Mouse (Mus musculus) mesoderm, embryonic 11.5 days (tissue): ENCODE measurements at regions not wholly inside any gene's neighbourhood (a gene's known extent, or its start where the extent isn't known, plus 50 kb on each side); places are given as distances from the start of the nearest gene placed in this dataset.
"Not testable (repeated sequence)": the region's sequence is repeated elsewhere in the genome, so short reads cannot be mapped to it uniquely, and the experiment has no call there.

ENCODE experiments used
- DNase-seq: peaks from one replicate; pipeline ENCODE4 v3.0.0-alpha.2; 2012; ENCODE audit warnings: low read depth, low spot score

DNA sequence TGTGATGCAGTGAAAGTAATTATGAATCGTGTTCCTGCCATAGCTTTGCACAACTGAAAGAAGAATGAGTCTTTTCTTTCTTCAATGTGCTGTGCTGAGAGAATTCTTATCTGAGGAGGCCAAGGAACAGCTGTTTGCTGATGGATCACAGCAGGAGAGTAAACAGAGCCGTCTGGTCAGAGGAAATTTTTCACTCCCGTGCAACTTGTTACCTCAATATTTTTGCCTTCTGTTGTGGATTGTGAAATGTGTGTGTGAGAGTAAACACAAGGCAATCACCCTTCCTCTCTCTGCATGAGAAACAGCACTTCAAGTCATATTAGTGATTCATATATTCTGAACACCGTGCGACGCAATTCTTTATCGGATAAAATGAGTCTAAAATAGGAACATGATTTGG, 171.9 kb downstream of the Epm2a start:
- DNase-seq, result no peak

DNA sequence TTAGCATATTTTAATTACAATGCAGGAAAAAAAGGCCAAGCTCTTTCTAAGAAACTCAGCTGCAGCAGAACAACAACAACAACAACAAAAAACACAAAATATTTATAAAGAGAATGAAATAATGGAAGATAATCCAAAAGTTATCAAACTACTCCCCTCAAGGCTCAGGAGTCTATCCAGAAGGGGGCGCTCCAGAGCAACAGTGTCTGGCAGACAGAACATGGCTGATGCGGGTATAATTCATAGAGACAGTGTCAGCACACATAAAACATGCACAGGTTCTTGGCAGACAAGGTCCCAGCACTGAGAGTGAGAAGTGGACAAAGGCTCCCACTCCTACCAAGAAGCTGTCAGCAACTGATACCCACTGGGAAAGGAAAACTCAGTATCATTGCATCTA, 173.9 kb downstream of the Epm2a start:
- DNase-seq, result peak; percentile 4

DNA sequence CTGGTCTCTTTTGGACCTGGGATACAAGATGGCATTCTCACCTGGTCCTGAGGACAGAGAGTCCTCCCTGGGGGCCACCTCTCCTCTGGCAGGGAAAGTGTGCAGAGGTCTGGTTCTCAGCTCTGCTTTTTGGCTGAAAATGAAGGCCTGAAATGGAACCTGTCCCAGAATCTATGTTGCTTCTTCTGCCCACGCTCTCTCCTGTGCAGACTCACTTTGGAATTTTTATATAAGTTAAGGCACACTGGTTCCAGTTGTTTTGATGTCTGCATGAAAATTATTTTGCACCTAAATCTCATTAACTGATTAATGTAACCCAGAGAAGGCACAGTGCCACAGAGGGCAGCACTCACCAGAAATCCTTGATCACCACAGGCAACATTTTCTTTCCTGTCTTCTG, 188.1 kb downstream of the Epm2a start:
- DNase-seq, result no peak

DNA sequence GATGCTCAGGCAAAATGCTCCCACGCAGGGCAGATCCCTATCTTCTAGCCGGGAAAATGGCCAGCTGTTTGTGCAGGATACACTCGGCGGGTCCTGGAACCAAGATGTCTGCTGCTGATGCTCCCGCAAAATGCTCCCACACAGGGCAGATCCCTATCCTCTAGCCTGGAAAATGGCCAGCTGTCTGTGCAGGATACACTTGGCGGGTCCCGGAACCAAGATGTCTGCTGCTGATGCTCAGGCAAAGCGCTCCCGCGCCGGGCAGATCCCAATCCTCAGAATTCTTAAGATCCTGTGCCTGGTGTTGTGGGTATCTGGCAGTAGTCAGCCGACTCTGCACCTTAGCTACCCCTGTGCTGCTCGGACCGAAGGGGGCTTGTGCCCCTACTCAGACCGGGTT, 212.2 kb downstream of the Epm2a start:
- DNase-seq, result not testable (repeated sequence)

DNA sequence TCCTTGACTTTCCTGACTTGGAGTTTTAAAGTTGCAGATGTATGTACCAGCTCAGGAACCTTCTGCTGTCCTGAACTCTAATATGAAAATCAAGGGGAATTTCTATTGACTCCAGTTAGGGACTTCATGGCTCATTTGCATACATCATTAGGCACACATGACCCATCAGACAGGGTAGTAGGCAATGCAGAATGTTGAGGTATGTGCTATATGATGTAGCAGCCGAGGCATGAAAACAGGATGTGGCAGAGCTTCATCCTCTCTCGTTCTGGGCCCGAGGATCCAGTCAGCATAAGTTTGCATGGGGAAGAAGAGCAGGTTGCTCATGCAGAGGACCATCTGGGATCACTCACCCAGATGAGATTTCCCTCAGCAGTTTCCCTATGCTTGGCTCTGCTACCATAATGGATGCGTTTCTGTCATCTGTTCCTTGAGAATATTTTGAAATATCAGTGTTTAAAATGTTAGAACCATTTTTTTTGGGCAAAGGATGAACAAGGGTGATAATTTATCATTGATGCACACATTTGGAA, 227.4 kb downstream of the Epm2a start:
- DNase-seq, result no peak

DNA sequence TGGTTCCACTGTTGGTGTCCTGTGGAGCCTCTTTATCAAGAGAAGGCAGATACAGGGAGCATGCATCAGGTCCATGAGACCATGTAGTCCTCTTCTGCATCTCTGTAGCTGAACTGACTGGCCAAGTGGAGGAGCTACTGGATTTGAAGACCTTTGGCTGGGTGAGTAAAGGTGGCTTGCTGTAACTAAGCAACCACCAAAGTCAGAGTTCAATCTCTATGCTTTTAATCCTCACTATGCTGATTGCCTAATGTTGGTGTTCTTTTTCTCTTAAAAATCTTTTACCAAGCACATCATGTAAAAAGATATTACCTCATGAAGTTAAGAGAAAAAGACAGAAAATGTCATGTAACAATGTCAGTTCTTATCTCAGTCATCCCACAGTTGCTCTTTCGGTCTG, 265.2 kb downstream of the Epm2a start:
- DNase-seq, result no peak

DNA sequence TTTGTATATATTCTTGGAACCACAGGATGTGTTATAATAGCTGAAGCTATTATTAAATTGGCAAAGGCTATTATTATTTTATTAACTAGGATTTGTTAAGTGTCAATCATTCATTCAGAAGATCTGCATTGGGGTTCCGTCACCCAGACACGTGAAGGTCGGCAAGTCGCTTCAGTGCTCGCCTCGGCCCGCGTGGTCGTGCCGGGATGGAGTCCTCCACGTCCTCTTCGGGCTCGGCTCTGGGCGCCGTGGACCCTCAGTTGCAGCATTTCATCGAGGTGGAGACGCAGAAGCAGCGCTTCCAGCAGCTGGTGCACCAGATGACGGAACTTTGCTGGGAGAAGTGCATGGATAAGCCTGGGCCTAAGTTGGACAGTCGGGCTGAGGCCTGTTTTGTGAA, 265.9 kb downstream of the Epm2a start:
- not testable (repeated sequence) for DNase-seq

DNA sequence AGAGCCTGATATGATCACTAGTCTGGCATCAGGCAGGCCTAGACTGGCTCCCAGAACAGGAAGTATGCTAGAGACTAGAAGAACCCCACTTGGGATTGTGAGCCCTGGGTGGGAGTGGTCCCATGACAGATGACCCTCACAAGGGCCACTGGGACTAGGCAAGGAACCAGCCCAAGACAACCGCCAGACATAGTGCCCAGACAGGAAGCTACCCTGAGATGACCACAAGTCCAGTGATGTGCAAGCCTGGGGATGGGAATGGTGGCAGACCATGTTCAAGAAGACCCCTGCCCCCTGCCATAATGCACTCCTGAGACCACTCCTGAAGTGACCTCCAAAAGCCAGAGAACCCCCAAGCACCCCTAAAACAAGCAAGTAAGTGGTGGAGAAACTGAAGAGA, 304.9 kb downstream of the Epm2a start:
- no peak for DNase-seq

DNA sequence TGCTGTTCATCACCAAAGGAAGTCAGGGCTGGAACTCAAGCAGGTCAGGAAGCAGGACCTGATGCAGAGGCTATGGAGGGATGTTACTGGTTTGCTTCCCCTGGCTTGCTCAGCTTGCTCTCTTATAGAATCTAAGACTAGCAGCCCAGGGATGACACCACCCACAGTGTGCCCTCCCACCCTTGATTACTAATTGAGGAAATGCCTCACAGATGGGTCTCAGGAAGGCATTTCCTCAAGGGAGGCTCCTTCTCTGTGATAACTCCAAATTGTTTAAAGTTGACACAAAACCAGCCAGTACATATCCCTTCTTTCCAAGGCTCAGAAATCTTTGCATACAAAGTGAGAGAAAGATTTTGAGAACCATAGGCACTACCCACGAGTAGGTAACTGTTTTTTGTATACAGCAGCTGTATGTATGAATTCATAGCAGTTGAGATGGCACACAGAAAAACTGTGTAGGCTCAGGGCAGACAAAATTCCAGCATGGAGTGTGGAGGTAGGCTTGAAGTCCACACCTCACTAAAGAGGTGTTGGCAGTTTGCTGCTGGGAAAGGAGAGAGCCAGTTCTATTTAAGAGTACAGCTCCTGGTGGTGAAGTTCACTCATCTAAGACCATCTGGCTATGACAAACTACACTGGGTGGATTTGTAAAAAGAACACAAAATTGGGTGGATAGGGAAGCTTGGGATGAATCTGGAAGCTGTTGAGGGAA, 317.0 kb downstream of the Epm2a start:
- no peak for DNase-seq

DNA sequence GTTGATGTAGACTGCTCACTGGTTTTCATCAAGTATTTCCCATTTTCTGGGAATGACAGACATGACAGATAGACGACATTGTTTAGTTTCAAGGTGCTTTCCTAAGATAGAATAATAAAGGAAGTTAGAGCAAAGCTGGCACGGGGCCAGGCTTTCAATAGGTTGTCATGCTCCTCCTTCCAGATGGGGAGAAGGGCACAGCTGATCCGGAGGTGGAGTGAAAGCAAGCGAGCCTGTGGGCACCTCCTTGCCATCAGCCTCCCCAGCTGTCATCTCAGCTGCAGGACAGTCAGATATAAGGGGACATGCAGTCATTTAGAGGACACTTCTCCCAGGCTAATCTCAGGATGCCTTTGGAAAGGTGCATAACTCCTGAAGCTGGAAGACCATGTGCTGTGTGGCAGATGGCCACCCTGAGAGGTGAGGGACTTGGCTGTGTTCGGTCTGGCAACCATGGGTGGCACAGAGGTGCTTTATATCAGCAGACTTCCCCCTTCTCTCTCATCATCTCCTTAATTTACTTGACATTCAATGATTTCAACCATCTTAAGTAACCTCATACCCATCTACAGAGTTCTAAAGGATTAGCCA, 318.6 kb downstream of the Epm2a start:
- no peak for DNase-seq

DNA sequence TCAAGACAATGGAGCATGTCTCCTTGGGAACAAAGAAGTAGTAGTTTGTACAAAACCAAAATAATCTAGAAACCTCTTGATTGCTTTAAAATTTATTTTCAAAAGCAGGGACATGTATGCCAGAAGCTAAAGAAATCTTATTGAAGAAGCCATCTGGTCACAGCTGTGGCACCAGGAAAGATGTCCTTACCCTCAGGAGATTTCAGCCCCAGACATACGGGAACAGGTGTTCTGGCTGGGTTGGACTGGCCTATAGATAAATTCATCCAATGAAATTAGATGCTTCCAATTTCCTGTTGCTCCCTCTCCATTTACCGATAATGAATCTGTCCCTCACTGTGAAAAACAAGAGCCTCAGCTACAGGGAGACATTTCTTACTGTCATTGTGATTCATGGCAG, 366.5 kb downstream of the Epm2a start:
- DNase-seq, result no peak

DNA sequence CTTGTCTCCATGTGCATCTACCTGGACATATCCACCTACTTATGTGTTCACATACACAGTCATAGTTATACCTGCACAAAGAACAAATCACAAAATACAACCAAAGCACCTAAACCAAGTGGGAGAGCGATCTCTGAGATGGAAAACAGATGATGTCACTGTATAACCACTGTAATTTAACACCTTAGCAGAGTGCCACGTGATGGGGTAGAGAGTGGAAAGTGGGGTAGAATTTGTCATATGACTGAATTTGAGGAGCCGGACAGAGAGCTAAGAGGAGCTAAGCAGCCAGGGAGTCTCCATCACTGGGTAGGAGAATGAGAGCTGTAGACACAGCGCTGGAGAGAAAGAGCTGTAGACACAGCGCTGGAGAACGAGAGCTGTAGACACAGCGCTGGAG, 381.6 kb downstream of the Epm2a start:
- DNase-seq, result no peak

DNA sequence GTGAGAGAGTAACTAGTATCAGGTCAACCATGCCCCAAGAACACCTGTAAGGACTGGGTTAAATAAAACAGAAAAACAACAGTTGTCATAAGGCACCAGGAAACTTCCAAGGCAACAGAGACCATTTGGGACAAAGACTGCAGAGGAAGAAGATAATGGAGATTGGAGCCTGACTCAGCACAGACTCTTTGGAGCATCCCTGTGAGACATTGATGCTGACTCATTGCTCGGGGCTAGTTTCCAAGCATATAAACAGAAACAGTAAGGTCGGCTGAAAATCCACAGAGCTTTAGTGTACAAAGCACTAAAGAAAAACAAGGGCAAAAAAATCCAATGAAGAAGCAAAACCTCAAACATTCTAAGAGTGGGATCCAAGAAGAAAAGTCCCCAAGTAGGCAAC, 386.3 kb downstream of the Epm2a start:
- no peak for DNase-seq

DNA sequence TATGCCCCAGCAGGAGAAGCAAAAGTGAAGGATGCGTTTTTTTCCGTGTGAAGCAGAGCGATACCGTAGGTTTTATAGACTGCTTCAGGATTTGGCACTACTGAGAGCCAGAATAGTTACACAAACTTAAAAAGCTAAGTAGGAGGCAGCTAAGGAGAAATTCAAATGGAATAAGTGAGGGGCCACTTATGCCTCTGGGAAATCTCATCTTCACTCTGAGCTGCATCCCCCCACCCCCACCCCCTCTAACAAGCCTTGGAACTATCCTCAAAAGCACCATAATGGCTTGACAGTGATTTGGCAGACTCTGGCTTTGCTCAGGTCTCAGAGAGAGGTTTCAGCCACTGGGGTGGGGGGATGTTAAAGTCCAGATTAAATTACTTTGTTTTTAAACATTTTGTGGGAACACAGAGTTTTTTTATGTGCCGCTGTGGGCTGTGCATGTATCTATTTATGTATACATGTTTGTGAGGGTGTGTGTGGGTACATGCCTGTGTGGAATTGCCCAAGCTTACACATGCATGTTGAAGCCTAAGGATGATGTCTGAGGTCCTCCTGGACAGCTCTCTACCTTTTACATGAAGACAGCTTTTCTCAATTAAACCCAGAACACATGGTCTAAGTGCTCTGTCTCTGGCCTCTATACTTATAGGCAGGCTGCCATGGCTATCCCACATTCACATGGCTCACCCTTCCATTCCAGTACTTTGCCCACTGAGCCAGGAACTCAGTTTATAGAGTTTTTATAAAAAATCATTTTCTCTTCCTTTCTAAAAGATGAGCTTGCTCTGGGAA, 396.6 kb downstream of the Epm2a start:
- DNase-seq, result no peak

DNA sequence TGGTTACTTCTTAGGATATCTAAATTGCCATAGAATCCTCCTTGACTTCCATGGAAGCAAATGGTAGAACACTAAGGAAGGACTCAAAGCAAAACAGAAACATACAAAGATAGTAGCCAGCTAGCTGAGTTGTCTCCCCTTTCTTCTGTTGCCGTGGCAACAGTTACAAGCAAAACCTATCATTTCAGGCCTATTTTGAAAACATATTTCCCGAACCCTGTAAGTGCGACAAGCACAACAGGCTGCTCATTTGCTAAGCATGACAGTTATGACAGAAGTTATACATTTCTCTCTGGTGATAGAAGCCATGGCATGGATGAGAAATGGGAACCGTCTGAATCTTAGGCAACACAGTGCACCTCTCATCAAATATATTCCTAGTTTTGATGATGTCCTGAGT, 402.4 kb downstream of the Epm2a start:
- DNase-seq, result no peak

DNA sequence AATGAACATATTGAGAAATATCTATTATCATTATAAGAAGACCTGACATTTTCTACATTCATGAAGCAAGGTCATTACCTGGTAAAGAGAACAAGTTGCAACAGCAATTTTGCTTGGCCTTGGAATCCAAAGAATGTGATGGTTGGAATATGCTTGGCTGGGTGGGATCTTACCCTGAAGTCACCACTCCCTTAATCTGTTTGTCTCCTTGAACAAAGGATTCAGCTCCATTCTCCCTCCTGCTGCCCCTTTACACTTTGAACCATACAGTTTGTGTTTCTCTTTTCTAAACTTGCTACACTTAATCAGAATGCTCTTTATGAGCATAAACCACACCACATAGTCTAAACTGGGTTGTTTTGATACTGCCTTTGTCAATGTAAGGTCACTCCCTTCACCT, 403.8 kb downstream of the Epm2a start:
- no peak for DNase-seq

DNA sequence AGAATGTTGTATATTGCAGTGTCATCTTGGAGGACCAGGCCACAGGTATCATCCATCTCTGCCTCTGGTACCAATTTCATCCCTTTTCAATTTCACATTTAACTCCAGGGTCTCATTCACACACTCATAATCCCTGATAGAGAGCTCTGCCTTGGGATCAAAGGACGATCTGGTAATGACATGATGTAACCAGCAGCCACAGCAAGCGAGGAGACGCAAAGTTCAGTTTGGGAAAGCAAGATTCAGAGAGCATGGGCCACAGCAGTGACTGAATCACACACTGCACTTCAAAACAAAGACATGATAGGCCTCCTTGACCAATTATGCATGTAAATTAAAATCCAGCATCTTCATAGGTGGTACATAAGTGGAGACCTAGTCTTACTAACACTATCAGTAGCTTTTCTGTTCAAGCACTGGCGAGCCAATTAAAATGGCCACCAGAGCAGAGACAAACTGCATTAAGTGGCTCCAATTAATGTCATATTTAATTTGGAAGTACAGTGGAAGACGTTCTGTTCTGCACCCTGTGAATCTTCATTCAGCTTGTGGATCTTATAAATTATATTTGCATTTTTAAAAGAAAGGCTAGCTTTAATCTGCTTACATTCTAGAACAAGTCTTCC, 412.0 kb downstream of the Epm2a start:
- DNase-seq, result no peak

DNA sequence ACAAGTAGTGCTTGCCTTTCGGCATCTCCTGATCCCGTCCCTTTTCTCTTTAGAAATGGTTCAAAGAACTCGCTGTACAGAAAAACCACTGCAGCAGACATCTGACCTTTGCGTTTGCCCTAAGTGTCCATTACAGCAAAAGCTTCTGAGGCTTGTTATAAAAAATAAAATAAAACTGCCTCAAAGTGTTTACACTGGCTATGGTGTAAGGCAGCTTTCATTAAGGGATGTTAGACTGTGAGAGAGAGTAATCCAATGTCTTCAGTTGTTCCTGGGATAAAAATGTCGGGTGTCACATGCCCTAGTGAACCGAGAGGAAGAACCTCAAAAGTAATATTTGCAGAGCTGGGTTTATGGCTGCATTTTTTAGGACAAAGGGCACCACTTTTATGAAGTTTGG, 434.7 kb downstream of the Epm2a start:
- no peak for DNase-seq

DNA sequence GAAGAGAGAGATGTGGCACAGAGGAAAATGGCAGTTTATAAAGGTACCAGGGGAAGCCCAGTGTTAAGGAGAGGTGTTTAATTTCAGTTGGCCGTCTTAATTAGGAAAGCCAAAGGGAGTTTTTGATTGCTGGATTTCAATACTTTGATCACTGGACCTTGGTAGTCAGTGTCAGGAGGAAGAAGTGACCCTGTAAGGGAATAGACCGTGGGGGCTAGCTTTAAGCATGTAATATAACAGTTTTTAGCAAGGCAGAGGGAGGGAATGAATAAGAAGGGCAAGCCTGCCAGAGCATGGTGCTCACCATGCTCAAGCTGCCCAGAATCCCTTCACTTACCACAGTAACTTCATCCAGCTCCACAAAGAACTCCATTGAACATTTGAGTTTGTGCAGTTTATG, 437.1 kb downstream of the Epm2a start:
- no peak for DNase-seq

DNA sequence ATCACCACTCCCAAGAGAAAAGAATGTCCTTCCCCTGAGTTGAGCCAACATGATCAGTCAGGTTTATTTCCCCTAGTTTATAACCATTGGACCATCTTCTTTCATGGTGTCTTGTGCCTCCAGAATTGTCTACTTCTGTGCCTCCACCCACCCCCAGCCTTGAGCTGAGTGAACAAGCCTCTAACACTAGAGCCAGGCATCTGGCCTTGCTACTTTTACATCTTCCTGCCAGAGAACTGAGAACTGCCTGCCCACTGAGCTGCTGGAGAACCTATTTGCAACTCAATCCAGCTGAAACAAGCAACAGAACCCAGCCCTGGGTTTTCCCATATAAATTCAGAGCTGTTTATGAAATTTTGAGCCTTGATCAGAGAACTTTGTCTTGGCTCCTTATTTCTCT, 444.0 kb downstream of the Epm2a start:
- no peak for DNase-seq

DNA sequence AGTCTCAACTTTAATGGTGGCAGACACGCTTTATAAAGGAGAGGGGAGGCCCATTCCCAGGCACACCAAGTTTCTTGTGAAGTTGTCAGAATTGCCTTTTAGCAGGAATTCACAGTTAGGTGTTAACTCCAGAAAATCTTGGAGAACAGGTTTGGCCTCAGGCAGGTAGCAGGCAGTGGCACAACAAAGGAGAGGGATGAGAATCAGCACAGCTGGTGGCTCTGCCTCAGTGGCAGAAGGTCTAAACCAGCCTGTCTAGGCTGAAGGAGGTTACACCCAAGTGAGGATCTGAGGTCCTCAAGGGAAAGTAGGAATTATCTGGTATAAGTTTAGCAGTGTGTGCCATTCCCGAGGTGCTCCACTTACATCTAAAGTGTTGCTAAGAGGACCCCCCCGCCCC, 456.3 kb downstream of the Epm2a start:
- no peak for DNase-seq
